Mouse (Mus musculus): ENCODE measurements around the gene Gtsf2.
"Not testable (repeated sequence)": the region's sequence is repeated elsewhere in the genome, so short reads cannot be mapped to it uniquely, and the experiment has no call there.

Gtsf2 gene

GRCm38 (mm10) chr15:103448369-103448768, at the start of gene Gtsf2:
Gene Gtsf2, minus strand, starts transcription at chr15:103448469.
- DNase-seq (ENCODE audit: extremely low spot score, low spot score) = no peak

GRCm38 (mm10) chr15:103496204-103497140, 48.2 kb upstream of the Gtsf2 start:
- no peak for DNase-seq (ENCODE audit: extremely low spot score, low spot score)

GRCm38 (mm10) chr15:103488336-103488735, 40.1 kb upstream of the Gtsf2 start:
- DNase-seq (ENCODE audit: extremely low spot score, low spot score) = no peak

GRCm38 (mm10) chr15:103486658-103487057, 38.4 kb upstream of the Gtsf2 start:
- no peak for DNase-seq (ENCODE audit: extremely low spot score, low spot score)

GRCm38 (mm10) chr15:103485106-103485505, 36.8 kb upstream of the Gtsf2 start:
- no peak for DNase-seq (ENCODE audit: extremely low spot score, low spot score)

GRCm38 (mm10) chr15:103484490-103484889, 36.2 kb upstream of the Gtsf2 start:
- no peak for DNase-seq (ENCODE audit: extremely low spot score, low spot score)

GRCm38 (mm10) chr15:103482488-103482887, 34.2 kb upstream of the Gtsf2 start:
- DNase-seq (ENCODE audit: extremely low spot score, low spot score) = peak; percentile 45

GRCm38 (mm10) chr15:103480129-103480528, 31.9 kb upstream of the Gtsf2 start:
- no peak for DNase-seq (ENCODE audit: extremely low spot score, low spot score)

- no peak for DNase-seq (ENCODE audit: extremely low spot score, low spot score)
These were observed 30.9 kb upstream of the Gtsf2 start for GRCm38 (mm10) chr15:103479080-103479606.

GRCm38 (mm10) chr15:103473769-103474168, 25.5 kb upstream of the Gtsf2 start:
- DNase-seq (ENCODE audit: extremely low spot score, low spot score) = no peak

- no peak for DNase-seq (ENCODE audit: extremely low spot score, low spot score)
These were observed 24.9 kb upstream of the Gtsf2 start for GRCm38 (mm10) chr15:103473182-103473581.

- no peak for DNase-seq (ENCODE audit: extremely low spot score, low spot score)
These were observed 24.0 kb upstream of the Gtsf2 start for GRCm38 (mm10) chr15:103472265-103472664.

GRCm38 (mm10) chr15:103471488-103472194, 23.4 kb upstream of the Gtsf2 start:
- no peak for DNase-seq (ENCODE audit: extremely low spot score, low spot score)

- no peak for DNase-seq (ENCODE audit: extremely low spot score, low spot score)
These were observed 14.4 kb upstream of the Gtsf2 start for GRCm38 (mm10) chr15:103462539-103463261.

GRCm38 (mm10) chr15:103454449-103454848, 6.2 kb upstream of the Gtsf2 start:
- DNase-seq (ENCODE audit: extremely low spot score, low spot score) = no peak

- DNase-seq (ENCODE audit: extremely low spot score, low spot score) = no peak
These were observed 5.4 kb upstream of the Gtsf2 start, which contains the start of gene Nckap1l for GRCm38 (mm10) chr15:103453551-103454218. Gene Nckap1l, plus strand, starts transcription at chr15:103453794.

- DNase-seq (ENCODE audit: extremely low spot score, low spot score) = not testable (repeated sequence)
These were observed 2.3 kb downstream of the Gtsf2 start for GRCm38 (mm10) chr15:103445966-103446365.

GRCm38 (mm10) chr15:103430241-103430640, 18.0 kb downstream of the Gtsf2 start, which contains the start of gene Gtsf1:
Gene Gtsf1, minus strand, starts transcription at chr15:103430470.
- DNase-seq (ENCODE audit: extremely low spot score, low spot score) = no peak

GRCm38 (mm10) chr15:103427017-103427416, 21.3 kb downstream of the Gtsf2 start:
- DNase-seq (ENCODE audit: extremely low spot score, low spot score) = no peak

- not testable (repeated sequence) for DNase-seq (ENCODE audit: extremely low spot score, low spot score)
These were observed 42.7 kb downstream of the Gtsf2 start for GRCm38 (mm10) chr15:103405586-103405985.

- DNase-seq (ENCODE audit: extremely low spot score, low spot score) = no peak
These were observed 46.9 kb downstream of the Gtsf2 start for GRCm38 (mm10) chr15:103401361-103401760.

Measured in neural tube, embryonic 10.5 days (tissue).